Mouse (Mus musculus): Measurements from ENCODE around the gene Gfi1. TPM values are rescaled to one million over a fixed set of nuclear protein-coding genes. Genes with fewer than 3 reads are reported as not detected.

Gene Gfi1
- polyA plus RNA-seq, 1 experiment from 2014 or later = 0.07 TPM

DNA sequence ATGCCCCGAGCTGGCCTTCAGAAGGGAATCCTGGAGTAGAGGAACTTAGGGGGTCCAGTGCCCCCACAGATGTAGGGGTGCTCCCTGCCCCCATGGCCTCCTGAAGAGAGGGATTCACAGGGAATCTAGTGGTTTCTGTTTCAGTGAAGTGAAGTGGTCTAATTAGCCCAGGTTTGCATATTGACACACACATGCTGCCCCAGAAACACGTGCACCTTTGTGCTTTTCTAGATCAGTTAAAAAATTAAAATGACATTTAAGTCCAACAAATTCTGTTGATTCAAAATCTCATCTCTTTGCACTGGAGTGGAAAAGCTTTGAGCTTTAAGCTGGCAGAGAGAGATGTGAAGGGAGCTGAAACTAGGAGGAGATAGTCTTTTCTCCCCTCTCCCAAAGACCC is 6.0 kb upstream of the Gfi1 start:
- H3K4me1 ChIP-seq (ENCODE audit: insufficient read depth) = no peaks in the 10 kb centered on the region
- peaks cover 40% of the 10 kb centered on the region for H3K27me3 ChIP-seq (ENCODE audit: insufficient read depth, low read length)
- H3K4me3 ChIP-seq (ENCODE audit: low read depth, low read length) = no peak overlapping the region
- H3K9me3 ChIP-seq (ENCODE audit: low read depth, low read length) = no peaks in the 10 kb centered on the region
- no peak overlapping the region for H3K27ac ChIP-seq (ENCODE audit: low read depth)
- DNase-seq = no peak
- 30% methylated on average over 2 of the region's 2 CpGs for WGBS
- no peak for TF ChIP-seq CTCF (IDR thresholded peaks at IDR 0.05; ENCODE audit: low read depth)
- no peaks in the 10 kb centered on the region for H3K36me3 ChIP-seq (ENCODE audit: insufficient read depth)
- H3K4me2 ChIP-seq = no peak overlapping the region
- no peak overlapping the region for H3K9ac ChIP-seq
- no peak for ATAC-seq (ENCODE audit: insufficient read depth)

- Histone ChIP-seq H3K27me3 (ENCODE audit: insufficient read depth, low read length) (peaks cover 44% of the 10 kb centered on the region), H3K9ac (no peak overlapping the region), H3K9me3 (ENCODE audit: low read depth, low read length) (no peaks in the 10 kb centered on the region), H3K4me3 (ENCODE audit: low read depth, low read length) (no peak overlapping the region), H3K4me1 (ENCODE audit: insufficient read depth) (no peaks in the 10 kb centered on the region), H3K36me3 (ENCODE audit: insufficient read depth) (no peaks in the 10 kb centered on the region), H3K27ac (ENCODE audit: low read depth) (no peak overlapping the region), H3K4me2 (no peak overlapping the region)
- no peak for ATAC-seq (ENCODE audit: insufficient read depth)
- 41% methylated on average over 3 of the region's 3 CpGs for WGBS
- DNase-seq = no peak
- no peak for TF ChIP-seq CTCF (IDR thresholded peaks at IDR 0.05; ENCODE audit: low read depth)
Measured at GRCm38 (mm10) chr5:107731408-107731807, 5.6 kb upstream of the Gfi1 start.

DNA sequence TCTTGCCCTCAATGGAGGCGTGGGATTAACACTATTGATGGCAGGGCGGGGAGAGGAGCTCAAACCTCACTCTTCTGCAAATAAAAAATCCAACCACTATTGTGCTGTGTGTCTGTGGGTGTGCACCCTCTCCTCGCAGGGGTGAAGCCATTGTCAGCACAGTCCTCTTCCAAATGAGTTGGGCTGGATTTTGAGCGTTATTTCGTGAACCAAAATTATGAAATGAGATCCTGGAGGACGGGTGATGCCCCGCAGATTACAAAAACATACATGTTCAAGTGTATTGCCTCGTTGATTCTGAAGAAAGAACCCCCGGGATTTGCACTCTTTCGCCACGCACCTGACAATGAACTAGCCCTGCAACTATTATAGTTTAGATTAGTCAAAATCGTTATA is 1.2 kb upstream of the Gfi1 start:
- no peak for DNase-seq
- H3K36me3 ChIP-seq (ENCODE audit: insufficient read depth) = no peaks in the 10 kb centered on the region
- no peak overlapping the region for H3K9ac ChIP-seq
- ATAC-seq (ENCODE audit: insufficient read depth) = no peak
- peak overlapping the region; percentile 26 for H3K4me3 ChIP-seq (ENCODE audit: low read depth, low read length)
- peak overlapping the region; percentile 60 for H3K4me2 ChIP-seq
- 25% methylated on average over 12 of the region's 12 CpGs for WGBS
- peaks cover 7% of the 10 kb centered on the region; the same call in 1 of the 2 replicates for H3K4me1 ChIP-seq (ENCODE audit: insufficient read depth)
- no peaks in the 10 kb centered on the region for H3K9me3 ChIP-seq (ENCODE audit: low read depth, low read length)
- no peak overlapping the region for H3K27ac ChIP-seq (ENCODE audit: low read depth)
- no peak for TF ChIP-seq CTCF (IDR thresholded peaks at IDR 0.05; ENCODE audit: low read depth)
- peaks cover 79% of the 10 kb centered on the region for H3K27me3 ChIP-seq (ENCODE audit: insufficient read depth, low read length)

DNA sequence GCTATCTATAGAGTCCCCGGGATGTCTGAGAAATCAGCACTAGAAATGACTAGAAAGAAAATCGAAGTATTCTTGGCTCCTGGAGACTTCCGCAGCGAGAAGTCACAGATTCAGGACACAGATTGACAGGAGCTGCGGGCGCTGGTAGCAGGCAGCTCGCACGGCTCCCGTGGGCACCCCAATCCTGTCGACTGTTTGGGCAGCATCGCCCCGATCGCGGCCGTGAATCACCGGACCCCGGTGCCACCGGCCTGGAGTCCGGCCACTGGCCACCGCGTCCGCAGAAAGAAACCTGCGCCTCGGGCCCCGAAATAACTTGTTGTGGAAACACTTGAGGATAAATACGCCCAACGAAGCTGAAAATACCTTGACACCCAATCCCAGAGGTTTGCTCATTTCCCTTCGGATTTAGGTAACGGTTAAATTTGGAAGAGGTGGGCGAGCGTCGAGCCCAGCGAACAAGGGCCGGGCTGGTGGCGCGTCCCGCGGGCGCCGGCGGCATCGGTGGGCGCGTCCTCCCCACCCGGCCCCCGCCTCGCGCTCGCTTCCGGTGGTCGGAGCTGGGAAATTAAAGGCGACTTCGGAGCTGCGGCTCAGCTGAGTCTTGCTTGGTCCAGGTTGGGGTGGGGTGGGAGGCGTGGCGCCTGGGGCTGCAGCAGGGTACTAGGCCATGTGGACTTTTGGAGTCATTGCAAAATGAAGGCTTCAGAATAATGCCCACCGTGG is 608 bp upstream of the Gfi1 start:
- H3K27ac ChIP-seq (ENCODE audit: low read depth) = no peak overlapping the region
- no peak for TF ChIP-seq CTCF (IDR thresholded peaks at IDR 0.05; ENCODE audit: low read depth)
- no peak overlapping the region for H3K9ac ChIP-seq
- peaks cover 85% of the 10 kb centered on the region for H3K27me3 ChIP-seq (ENCODE audit: insufficient read depth, low read length)
- H3K9me3 ChIP-seq (ENCODE audit: low read depth, low read length) = no peaks in the 10 kb centered on the region
- H3K4me3 ChIP-seq (ENCODE audit: low read depth, low read length) = peak overlapping the region; percentile 26
- ATAC-seq (ENCODE audit: insufficient read depth) (0 out of 2 replicates have a peak, but pooled peaks have one; percentile 13), DNase-seq (peak; percentile 27)
- under 1% methylated on average over 57 of the region's 57 CpGs for WGBS
- H3K4me2 ChIP-seq = peak overlapping the region; percentile 60
- H3K36me3 ChIP-seq (ENCODE audit: insufficient read depth) = no peaks in the 10 kb centered on the region
- peaks cover 10% of the 10 kb centered on the region for H3K4me1 ChIP-seq (ENCODE audit: insufficient read depth)

- WGBS = 1% methylated on average over 52 of the region's 52 CpGs
- no peak for TF ChIP-seq CTCF (IDR thresholded peaks at IDR 0.05; ENCODE audit: low read depth)
- ATAC-seq (ENCODE audit: insufficient read depth) (peak; percentile 11; the same call in 1 of the 2 replicates), DNase-seq (peak; percentile 49)
- H3K4me1 ChIP-seq (ENCODE audit: insufficient read depth) = peaks cover 11% of the 10 kb centered on the region
- H3K4me3 ChIP-seq (ENCODE audit: low read depth, low read length) = peak overlapping the region; percentile 26
- H3K27ac ChIP-seq (ENCODE audit: low read depth) = no peak overlapping the region
- no peak overlapping the region for H3K9ac ChIP-seq
- peak overlapping the region; percentile 60 for H3K4me2 ChIP-seq
- peaks cover 97% of the 10 kb centered on the region for H3K27me3 ChIP-seq (ENCODE audit: insufficient read depth, low read length)
- no peaks in the 10 kb centered on the region for H3K36me3 ChIP-seq (ENCODE audit: insufficient read depth)
- no peaks in the 10 kb centered on the region for H3K9me3 ChIP-seq (ENCODE audit: low read depth, low read length)
Measured at GRCm38 (mm10) chr5:107724661-107725434, 988 bp downstream of the Gfi1 start.

DNA sequence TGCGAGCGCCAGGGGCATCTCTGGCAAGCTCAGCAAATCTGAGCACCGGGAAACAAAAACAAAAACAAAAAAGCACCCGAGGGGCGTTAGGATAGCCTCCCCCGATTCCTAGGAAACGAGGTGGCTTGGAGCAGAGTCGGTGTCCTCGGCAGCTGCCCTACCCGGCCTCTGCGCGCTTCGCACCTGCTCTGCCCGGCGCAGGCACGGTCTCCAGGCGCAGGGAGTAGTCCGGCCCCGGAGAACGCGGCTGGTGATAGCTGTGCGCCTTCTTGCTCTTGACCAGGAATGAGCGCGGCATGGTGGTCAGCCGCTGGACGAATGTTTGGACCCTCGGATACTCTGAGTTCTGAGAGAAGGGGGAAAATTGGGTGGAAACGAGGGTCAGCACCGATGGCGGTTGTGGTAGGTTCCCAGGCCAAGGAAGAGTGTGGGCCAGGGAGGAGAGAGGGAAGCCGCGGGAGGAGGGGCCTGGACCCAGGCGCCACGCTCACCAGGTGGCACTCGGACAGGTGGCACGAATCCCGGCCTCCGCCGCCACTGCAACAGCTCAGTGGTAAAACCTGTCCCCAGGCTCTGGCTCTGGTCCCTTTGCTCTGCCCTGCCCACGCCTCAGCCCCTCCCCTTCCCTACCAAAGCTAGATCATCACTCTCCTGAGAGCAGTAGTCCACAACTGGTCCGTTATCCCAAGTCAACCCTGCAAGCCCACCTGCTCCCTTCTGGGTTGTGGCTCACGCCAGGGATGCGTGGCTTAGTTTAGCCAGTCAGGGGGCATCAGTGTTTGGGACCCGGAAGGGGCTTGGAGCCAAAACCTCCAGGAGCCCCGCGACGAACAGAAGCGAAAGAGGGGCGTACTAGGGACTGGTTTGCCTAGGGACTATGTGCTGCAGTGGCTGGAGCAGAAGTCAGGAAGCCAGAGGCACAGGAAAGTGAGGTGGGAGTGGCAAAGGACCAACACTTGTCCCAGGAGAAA is 2.0 kb downstream of the Gfi1 start:
- H3K27ac ChIP-seq (ENCODE audit: low read depth) = no peak overlapping the region
- DNase-seq (peak; percentile 27), ATAC-seq (ENCODE audit: insufficient read depth) (no peak)

More for the DNA sequence above, 2.0 kb downstream of the Gfi1 start:
- Histone ChIP-seq H3K27me3 (ENCODE audit: insufficient read depth, low read length) (peaks cover 100% of the 10 kb centered on the region), H3K4me3 (ENCODE audit: low read depth, low read length) (peak overlapping the region; percentile 26), H3K4me2 (peak overlapping the region; percentile 60), H3K4me1 (ENCODE audit: insufficient read depth) (peaks cover 11% of the 10 kb centered on the region), H3K36me3 (ENCODE audit: insufficient read depth) (no peaks in the 10 kb centered on the region), H3K9me3 (ENCODE audit: low read depth, low read length) (no peaks in the 10 kb centered on the region), H3K9ac (no peak overlapping the region; the same call in 1 of the 2 replicates)
- TF ChIP-seq CTCF (IDR thresholded peaks at IDR 0.05; ENCODE audit: low read depth) = no peak
- 2% methylated on average over 49 of the region's 49 CpGs for WGBS
